Mouse (Mus musculus): ENCODE data around the gene Vgll4.
"Not testable (repeated sequence)": the region's sequence is repeated elsewhere in the genome, so short reads cannot be mapped to it uniquely, and the experiment has no call there.

Gene Vgll4

GRCm38 (mm10) chr6:114894548-114895106, 75.2 kb downstream of the Vgll4 start:
- DNase-seq (ENCODE audit: low read depth, low spot score), result no peak

GRCm38 (mm10) chr6:114893427-114894209, 76.2 kb downstream of the Vgll4 start:
- no peak for DNase-seq (ENCODE audit: low read depth, low spot score)

DNA sequence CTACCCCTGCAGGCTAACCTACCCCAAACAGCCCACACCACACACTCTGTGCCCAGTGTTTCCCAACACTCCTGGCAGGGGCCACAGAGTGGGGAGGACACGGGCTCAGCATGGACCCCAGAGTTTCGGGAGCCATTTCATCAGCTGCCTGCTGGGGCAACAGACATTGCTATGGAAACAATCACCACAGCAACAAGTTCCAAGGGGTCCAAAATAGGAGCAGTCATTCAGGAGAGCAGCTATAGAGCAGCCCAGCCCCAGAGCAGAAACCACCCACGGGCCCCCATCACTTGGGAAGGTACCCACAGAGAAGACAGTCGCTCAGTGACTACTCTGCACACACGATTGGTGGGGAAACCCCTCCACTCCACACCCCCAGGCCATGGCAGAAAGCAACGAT, 77.4 kb downstream of the Vgll4 start:
- DNase-seq (ENCODE audit: low read depth, low spot score), result no peak

GRCm38 (mm10) chr6:114891771-114892170, 78.0 kb downstream of the Vgll4 start:
- DNase-seq (ENCODE audit: low read depth, low spot score), result no peak

DNA sequence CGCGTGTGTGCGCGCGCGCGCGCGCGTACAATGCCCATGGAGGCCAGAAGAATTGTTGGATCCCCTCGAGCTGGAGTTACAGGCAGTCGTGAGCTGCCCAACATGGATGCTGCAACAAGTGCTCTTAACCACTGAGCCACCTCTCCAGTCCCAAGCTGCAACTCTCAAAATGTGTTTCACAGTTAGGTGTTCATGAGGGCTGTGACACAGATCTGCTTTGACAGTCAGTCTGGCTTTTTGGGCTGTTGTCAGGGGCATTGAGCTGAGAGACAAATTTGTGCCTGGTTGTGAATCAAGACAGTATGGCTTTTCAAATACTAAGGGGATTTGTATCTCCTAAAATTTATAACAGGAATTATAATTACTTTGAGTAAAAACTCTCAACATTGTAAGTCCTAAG, 78.5 kb downstream of the Vgll4 start:
- DNase-seq (ENCODE audit: low read depth, low spot score), result no peak

- DNase-seq (ENCODE audit: low read depth, low spot score), result no peak
Measured at GRCm38 (mm10) chr6:114890411-114891115, 79.2 kb downstream of the Vgll4 start.

- DNase-seq (ENCODE audit: low read depth, low spot score), result not testable (repeated sequence)
Measured at GRCm38 (mm10) chr6:114889971-114890370, 79.8 kb downstream of the Vgll4 start.

- peak; percentile 96 for DNase-seq (ENCODE audit: low read depth, low spot score)
Measured at GRCm38 (mm10) chr6:114888922-114889321, 80.9 kb downstream of the Vgll4 start.

- no peak for DNase-seq (ENCODE audit: low read depth, low spot score)
Measured at GRCm38 (mm10) chr6:114886504-114887361, 83.1 kb downstream of the Vgll4 start.

GRCm38 (mm10) chr6:114886012-114886411, 83.8 kb downstream of the Vgll4 start:
- DNase-seq (ENCODE audit: low read depth, low spot score), result no peak

GRCm38 (mm10) chr6:114885129-114885528, 84.7 kb downstream of the Vgll4 start:
- DNase-seq (ENCODE audit: low read depth, low spot score), result no peak

GRCm38 (mm10) chr6:114883261-114883740, 86.5 kb downstream of the Vgll4 start:
- DNase-seq (ENCODE audit: low read depth, low spot score), result peak; percentile 74

GRCm38 (mm10) chr6:114882675-114883074, 87.1 kb downstream of the Vgll4 start:
- no peak for DNase-seq (ENCODE audit: low read depth, low spot score)

DNA sequence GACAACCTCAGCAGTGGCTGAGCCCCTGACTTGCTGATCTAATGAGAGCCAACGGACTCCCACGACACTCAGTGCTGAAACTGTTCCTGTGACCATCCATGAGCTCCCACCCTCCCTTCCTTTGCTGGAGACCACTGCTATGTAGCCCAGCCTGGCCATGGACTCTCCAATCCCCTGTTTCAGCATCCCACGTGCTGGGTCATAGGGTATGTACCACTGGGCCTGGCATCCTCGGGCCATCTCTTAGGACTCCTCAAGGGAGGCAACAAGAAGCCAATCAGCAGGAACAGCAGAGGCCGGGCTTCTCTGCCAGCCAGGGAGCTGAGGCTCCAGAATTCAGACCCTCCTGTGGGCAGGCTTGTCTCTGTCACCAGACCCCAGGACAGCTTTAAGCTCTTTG, 87.6 kb downstream of the Vgll4 start:
- no peak for DNase-seq (ENCODE audit: low read depth, low spot score)

DNA sequence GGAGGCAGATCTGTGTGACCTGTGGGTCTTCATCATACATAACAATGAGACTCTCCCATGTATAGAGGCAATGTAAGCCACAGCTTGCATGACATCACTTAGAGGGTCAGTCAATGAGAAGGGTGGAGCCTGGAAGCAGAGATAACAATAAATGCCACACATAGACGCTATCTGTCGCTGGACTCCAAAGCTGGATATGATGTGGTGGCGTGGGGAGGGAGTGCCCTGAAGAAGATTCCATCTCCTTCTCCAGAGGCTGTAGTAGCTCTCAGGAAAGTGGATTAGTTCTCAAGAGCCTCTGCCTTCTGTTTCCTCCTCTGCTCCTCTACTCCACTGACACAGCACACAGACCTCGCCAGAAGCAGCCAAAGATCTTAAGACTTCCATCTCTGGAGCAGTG, 89.0 kb downstream of the Vgll4 start:
- DNase-seq (ENCODE audit: low read depth, low spot score), result no peak

DNA sequence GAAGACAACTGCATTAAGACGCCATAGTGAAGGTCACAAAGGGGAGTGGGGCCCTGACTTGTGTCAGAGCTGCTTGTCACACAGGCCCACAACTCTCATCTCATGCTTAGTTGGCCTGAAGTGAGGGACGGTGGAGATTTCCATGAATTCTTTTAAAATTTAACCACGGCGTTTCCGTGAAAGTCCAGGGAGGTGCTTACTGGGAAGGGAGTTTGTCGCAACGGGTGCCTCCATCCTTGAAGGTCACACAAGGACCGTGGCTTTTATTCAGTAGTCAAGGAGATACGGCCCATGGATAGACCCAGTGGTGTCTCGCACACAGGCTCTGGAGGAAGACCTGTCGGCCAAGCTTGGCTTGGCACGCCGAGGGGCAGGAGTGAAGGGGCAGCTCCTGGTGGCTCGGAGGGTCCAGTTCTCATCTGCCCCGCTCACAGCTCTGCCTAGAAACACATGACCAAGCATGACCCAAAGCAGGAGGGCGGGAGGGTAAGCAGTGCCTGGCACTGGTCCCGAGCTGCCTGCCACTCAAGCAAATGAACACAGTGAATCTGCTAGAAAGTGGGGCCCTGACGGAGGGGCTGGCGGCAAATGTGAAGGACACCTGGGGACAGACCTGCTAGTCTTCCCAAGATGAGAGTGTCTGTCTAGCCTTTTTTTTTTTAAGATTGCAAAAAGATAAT, 90.8 kb downstream of the Vgll4 start:
- DNase-seq (ENCODE audit: low read depth, low spot score), result no peak

DNA sequence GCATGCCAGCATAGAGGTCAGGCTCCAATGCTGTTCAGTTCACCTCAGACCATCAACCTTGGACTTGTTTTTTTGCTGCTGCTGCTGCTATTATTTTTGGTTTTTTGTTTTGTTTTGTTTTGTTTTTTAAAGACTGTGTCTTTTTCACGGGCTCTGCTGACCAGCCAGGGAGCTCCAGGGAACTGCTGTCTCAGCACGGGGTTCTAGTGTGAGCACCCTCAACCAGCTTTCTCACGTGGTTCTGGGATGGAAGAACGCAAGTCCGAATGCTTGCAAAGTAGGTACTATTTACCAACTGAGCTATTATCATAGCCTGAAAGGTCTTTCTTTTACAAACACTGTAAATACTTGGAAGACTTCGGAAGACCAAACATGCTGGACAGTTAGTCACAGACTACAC, 93.2 kb downstream of the Vgll4 start:
- no peak for DNase-seq (ENCODE audit: low read depth, low spot score)

DNA sequence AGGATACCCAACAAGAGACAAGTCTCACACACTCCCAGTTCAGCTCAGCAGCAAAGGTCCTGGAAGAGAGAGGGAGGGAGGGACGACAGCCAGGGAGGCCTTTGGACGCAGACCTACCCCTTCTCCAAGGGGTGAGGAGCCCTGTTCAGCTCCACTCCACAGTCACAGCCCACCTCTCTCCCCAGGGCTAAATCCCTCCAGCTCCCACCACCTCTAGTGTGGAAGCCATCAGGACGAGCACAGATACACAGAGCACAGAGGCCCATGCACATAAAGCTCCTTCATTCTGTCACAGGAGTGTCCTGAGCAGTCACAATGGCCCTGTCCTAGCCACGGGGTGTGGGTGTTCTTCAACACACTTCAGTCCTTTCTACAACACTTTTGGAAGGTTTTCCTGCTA, 93.8 kb downstream of the Vgll4 start:
- no peak for DNase-seq (ENCODE audit: low read depth, low spot score)

GRCm38 (mm10) chr6:114875018-114875558, 94.7 kb downstream of the Vgll4 start:
- peak; percentile 83 for DNase-seq (ENCODE audit: low read depth, low spot score)

- DNase-seq (ENCODE audit: low read depth, low spot score), result peak; percentile 23
Measured at GRCm38 (mm10) chr6:114874138-114874928, 95.5 kb downstream of the Vgll4 start.
